Mouse (Mus musculus) gastrocnemius, adult 18-20 months (tissue): ENCODE measurements around the gene Rom1. TPM values are rescaled to one million over a fixed set of nuclear protein-coding genes. Genes with fewer than 3 reads are reported as not detected.
"Not testable (repeated sequence)": the region's sequence is repeated elsewhere in the genome, so short reads cannot be mapped to it uniquely, and the experiment has no call there.

Experiments used
- DNase-seq: peaks from one replicate; pipeline ENCODE4 v3.0.0; 2021; ENCODE audit warnings: low spot score
- microRNA-seq: library from miRNA; unstranded; fragments of <30 nt; microRNA quantifications from one replicate; pipeline ENCODE4 v1.2.0, GENCODE M21; 2021
- total RNA-seq, 2 experiments: library from RNA; stranded (reverse); gene quantifications; 2 replicates each; pipeline ENCODE4 v1.2.3; 2021

Rom1 gene
- total RNA-seq, 2 experiments from 2014 or later, result 7.8 TPM

DNA sequence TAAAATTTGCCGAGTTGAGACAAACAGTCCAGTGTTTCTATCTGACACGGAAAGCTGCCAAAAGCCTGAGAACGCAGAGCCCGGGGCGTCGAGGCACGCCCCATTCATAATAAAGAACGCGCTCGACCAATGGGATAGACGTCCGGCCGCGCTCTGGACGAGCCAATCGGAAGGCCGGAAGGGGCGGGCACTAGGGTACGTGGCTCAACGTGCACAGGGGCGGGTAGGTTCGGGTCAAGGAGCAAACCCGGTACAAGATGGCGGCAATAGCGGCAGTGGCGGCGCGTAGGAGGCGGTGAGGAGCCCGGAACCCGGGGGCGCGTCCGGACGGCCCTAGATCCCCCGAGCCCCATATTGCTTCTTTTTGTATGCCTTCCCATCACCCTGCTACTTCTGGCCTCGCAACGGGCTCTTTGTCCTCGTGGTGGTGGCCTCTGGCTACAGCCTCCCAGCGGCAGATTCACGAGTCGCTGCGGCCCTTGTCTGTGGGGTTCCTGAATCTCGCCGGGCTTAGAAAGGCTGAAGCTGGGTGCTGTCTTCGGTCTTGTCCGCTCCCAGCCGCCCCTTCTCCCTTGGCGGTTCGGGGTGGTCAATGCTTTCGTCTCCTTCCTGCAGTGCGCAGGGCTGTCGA, 31.2 kb downstream of the Rom1 start, which contains the start of gene Ganab:
Gene Ganab (plus strand): TSS at position 207 of the 631 bp plus-strand sequence.
- DNase-seq, result peak; percentile 94

DNA sequence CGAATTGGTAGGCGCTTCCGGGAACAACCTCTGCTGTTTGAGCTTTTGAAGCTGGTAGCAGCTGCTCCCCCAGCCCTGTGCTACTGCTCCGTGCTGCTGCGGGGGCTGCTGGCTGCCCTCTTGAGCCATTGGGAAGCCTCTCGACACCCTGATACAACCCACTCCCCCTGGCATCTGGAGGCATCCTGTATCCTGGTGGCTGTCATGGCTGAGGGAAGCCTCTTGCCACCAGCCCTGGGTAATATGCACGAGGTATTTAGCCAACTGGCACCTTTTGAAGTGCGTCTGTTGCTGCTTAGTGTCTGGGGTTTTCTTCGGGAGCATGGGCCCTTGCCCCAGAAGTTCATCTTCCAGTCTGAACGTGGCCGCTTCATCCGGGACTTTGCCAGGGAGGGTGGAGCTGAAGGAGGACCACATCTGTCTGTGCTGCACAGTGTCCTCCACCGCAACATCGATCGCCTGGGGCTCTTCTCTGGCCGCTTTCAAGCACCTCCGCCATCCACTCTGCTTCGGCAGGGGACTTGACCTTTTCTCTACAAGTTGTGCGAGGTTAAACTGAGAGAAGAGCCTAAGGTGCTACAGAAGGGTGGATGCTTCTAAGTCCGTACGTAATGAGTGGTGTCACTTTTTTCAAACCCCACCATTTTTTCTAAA, 31.8 kb downstream of the Rom1 start:
- peak; percentile 33 for DNase-seq

DNA sequence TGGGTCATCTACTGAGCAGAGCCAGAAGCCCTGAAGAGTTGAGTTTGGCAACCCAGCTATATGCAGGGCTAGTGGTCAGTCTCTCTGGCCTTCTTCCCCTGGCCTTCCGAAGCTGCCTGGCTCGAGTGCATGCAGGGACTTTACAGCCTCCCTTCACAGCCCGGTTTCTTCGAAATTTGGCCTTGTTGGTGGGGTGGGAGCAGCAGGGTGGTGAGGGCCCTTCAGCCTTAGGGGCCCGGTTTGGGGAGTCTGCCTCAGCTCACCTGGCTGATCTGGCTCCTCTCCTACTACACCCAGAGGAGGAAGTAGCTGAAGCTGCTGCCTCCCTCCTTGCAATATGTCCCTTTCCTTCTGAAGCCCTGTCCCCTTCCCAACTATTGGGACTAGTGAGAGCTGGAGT, 32.9 kb downstream of the Rom1 start:
- not testable (repeated sequence) for DNase-seq

DNA sequence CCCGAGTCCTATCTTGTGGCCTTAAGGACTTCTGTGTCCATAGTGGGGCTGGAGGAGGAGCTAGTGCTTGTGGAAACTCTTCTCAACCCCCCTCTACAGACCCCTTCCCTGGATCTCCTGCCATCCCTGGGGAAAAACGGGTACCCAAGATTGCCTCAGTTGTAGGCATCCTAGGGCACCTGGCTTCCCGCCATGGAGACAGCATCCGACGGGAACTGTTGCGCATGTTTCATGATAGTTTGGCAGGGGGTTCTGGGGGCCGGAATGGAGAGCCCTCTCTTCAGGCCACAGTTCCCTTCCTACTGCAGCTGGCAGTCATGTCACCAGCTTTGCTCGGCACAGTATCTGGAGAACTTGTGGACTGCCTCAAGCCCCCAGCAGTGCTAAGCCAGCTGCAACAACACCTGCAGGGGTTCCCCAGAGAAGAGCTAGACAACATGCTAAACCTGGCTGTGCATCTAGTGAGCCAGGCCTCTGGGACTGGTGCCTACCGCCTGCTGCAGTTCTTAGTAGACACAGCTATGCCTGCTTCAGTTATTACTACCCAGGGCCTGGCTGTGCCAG, 33.7 kb downstream of the Rom1 start:
- no peak for DNase-seq

DNA sequence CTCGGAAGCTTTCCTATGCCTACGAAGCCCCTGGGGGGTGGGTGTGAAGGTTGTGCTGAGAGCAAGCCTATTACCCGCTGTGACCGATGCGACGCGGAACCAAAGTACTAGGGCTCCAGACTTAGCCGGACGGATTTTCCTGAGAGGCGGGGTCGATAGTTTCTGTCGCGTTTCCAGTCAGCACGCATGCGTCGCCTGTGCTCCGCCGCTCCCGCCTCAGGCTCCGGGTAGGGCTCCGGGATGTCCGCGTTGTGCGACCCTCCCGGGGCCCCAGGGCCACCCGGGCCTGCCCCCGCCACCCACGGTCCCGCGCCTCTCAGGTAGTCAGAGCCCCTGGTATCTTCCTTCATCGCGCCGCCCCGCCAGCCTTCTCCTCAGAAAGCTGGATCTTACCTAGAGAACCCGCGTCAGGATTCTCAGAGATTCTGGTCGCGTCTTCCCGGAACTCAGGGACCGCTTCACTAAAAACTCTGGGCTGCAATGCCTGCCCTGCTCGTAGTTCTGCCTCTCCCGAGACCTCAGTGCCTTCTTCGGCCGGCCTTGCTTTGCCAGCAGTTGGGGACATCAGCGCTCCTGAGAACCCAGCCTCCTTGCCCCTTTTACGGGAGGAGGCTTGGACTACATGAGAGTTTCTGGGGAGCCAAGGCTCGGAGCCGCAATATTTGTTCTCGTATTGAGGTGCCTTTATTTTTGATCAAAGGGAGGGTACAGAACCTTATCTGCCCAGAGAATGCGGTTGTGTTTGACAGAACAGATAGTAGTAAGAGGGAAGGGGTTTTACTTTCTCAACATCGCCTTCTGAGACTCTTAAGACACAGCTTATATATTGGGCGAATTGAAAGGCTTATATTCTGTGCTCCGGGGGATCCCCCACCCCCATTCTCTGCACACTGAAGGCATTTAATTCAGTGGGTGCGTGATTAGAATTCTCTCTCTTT, 36.1 kb downstream of the Rom1 start, which contains the start of gene Ints5:
Gene Ints5 (plus strand): TSS at position 177 of the 938 bp plus-strand sequence.
- DNase-seq, result peak; percentile 89

DNA sequence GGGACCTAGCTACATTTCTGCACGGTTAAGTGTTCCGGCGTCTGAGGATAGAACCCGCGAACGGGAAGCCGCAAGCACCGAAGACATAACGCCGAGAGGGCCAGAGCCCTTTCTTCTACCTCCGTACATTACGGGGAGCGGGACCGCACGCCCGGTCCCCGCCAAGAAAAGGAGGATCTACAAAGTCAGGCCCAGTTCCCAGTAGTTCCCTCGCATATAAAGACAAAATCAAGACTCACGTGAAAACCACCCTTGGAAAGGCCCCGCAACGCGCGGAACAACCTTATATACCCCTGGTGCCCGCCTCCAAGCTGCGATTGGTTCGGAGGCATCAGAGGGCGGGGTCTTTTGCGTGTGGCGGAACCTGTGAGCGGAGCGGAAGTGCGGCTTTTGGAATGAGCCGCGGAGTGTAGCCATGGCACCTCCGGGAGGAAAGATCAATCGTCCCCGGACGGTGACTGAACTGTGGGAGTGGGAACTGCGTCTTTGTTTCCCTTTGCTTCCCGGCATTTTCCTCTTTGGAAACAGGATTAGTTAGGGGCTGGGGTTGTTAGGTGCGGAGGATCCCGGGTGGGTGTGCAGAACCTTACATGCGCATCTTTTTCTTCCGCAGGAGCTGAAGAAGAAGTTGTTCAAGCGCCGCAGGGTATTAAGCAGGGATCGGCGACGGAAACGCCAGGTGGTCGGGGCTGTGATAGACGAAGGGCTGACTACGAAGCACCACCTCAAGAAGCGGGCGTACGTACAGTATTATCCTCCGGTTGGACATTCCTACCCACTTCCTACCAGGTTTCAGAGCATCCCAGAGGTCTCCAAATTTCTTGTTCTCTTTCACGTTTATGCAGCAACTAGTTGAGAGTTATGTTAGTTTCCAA, 40.4 kb downstream of the Rom1 start, which contains the start of the genes 1810009A15Rik and Gm49416:
Gene 1810009A15Rik (plus strand): TSS at position 343 of the 875 bp plus-strand sequence.
Gene Gm49416 (plus strand): TSS at position 416 of the 875 bp plus-strand sequence.
- peak; percentile 95 for DNase-seq

DNA sequence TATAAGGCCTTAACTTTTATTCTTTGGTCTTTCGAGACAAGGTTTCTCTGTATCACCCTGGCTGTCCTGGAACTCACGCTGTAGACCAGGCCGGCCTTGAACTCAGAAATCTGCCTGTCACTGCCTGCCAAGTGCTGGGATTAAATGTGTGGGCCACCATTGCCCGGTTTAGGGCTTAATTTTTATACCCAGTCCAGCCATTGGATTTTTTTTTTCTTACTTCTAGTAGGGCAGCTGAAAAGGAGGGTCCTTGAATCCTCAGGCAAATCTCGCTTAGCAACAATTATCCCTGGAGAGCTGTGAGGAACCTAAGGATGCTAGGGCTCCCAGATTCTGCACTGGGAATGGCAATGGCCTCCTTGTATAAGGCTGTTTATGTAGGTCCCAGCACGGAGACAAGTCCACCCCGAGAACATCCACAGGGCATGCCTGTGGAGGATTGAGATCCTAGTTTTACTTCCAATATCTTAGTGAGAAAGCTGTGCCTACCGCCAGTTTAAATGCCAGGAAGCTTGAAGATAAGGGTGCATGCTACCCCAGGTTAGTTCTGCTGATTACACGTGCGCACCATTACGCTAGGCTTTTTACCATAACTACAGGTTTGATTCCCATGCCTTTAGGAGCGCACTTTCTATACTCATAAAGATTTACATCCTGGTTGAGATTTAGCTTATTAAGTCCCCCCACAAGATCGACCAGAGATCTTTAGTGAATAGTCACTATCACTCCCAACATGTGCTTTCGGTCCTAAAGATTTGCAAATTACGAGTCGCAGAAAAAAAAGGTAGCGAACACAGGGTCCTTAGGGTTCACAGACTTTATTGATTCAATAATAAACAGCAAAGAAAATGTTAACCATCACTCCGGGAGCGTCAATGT, 41.3 kb downstream of the Rom1 start:
- no peak for DNase-seq

DNA sequence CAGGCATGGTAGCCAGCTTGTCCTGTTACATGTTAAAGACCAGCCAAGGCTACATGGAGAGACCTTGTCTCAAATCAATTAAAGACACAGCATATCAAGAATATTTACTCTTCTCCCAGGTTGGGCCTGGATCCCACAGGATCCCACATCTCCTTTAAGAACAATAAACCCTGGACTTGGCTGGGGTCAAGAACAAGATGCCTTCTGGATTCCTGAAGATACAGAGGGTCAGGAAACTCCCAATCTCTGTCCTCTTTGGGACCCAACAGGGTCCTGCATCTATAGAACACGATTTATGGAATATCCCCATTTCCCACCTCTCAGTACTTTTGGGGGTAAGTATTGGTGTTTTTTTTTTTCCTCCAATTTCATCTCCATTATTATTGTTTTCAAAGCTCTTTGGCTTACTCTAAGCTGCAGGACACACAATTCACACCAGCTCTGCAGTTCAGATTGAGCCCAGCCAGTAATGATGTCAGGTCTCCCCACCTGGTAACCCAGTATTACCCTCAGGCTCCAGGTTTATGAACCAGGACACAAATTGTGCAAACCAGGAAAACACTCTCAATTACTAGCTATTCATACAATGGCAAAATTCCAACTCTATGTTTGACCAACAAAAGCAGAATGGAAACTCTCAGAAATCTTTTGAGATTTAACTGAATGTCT, 42.1 kb downstream of the Rom1 start:
- no peak for DNase-seq

DNA sequence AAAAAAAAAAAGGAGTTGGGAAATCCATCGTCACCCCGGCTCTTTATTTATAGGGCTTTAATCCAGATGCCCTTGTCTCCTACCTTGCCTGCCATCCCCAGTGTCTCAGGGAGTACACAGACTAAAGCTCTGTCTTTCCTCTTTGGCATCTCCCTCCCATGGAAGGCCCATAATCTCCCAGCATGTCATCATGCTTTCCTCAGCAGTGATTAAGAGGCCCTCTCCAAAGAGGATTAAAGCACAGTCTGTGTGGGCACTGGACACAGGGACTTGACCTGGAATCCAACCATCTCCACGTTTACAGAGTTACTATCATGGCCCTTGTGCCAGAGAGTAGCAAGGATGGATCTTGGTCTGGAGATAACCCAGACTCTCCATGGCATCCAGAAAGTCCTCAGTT, 45.5 kb downstream of the Rom1 start, which contains the start of the genes Lbhd1 and Gm49403:
Gene Lbhd1 (plus strand): TSS at position 117 of the 400 bp plus-strand sequence.
Gene Gm49403 (plus strand): TSS at position 315 of the 400 bp plus-strand sequence.
- no peak for DNase-seq

DNA sequence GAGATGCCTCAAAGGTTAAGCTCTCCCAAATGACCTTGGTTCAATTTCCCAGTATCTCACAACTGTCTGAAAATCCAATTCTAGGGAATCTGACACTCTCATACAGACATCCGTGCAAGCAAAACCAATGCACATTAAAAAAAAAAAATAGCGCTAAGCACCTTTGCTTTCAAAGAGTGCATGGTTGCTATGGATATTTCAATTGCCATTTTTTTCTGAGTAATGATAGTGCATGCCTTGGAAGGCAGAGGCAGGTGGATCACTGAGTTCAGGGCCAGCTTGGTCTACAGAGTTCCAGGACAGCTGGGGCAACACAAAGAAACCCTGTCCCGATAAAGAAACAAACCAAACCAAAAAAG, 48.1 kb downstream of the Rom1 start:
- no peak for DNase-seq

DNA sequence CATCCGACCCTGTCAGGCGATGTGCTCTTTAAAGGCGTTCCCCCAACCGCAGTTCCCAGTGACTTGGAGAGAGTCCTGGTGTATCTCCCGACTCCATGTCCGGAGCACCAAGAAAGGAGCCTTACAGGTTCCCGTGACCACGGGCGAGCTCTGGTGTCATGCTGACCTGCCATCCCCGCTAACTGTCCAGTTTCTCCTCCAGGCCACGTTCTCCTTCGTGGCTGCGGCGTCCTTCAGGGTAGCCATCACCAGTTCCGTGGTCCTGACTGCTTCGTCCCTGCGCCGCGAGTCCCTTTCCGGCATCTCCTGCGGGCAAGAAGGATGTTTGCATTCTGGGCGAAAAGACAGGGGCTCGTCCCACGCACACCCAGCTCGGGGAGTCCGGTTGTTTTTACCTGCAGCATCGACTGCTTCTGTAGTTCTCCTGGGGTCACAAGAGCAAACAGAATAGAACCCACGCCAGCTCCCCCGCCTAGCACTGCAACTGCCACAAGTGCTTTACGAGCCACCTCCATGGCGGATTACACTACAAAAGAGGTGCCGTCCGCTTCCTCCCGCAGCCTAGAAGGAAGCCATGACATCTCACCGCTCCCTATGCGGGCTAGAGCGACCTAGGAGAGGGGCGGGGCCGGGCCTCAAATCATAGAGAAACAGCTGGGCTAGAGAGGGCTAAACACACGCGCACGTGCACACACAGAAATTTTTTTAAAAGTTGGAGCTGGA, 48.7 kb downstream of the Rom1 start, which contains the start of gene Uqcc3:
Gene Uqcc3 (minus strand): TSS at position 613 of the 723 bp plus-strand sequence.
- DNase-seq, result peak; percentile 91

Small RNA genes within 50 kb of the gene (microRNA-seq; reads per million reads assigned to microRNA genes)
- not detected for gene Mir5136

Other genes starting within 250 kb of the Rom1 start
- 10 to 100 TPM; 30.2 to 37.3 TPM for gene Slc3a2, start 206.0 kb downstream of the Rom1 start, total RNA-seq
- 10 to 100 TPM; 16.4 to 16.9 TPM for gene Wdr74, start 193.5 kb downstream of the Rom1 start, total RNA-seq
- 1 to 10 TPM in 1 of 2 experiments, not detected in 1; 1.0 TPM for gene 1700092M07Rik, start 188.6 kb downstream of the Rom1 start, total RNA-seq
- 10 to 100 TPM; 16.0 to 16.6 TPM for gene Stx5a, start 187.9 kb downstream of the Rom1 start, total RNA-seq
- 10 to 100 TPM; 27.5 to 31.3 TPM for gene Nxf1, start 172.3 kb downstream of the Rom1 start, total RNA-seq
- 10 to 100 TPM; 91.0 to 99.3 TPM for gene Tmem223, start 158.4 kb downstream of the Rom1 start, total RNA-seq
- gene Tmem179b, start 154.9 kb downstream of the Rom1 start, total RNA-seq, result 1 to 10 TPM; 7.3 to 8.6 TPM
- gene Taf6l, start 142.9 kb downstream of the Rom1 start, total RNA-seq, result 1 to 10 TPM; 5.0 to 5.1 TPM
- gene Polr2g, start 130.8 kb downstream of the Rom1 start, total RNA-seq, result 10 to 100 TPM; 37.7 to 38.3 TPM
- gene Zbtb3, start 126.8 kb downstream of the Rom1 start, total RNA-seq, result 1 to 10 TPM in 1 of 2 experiments, under 1 TPM in 1; 0.76 to 1.1 TPM
- 10 to 100 TPM; 11.1 to 13.6 TPM for gene Ttc9c, start 110.0 kb downstream of the Rom1 start, total RNA-seq
- 10 to 100 TPM; 41.2 to 44.3 TPM for gene Hnrnpul2, start 109.3 kb downstream of the Rom1 start, total RNA-seq
- 1 to 10 TPM; 2.5 to 4.2 TPM for gene AC129217.1, start 99.6 kb downstream of the Rom1 start, total RNA-seq
- gene Bscl2, start 91.9 kb downstream of the Rom1 start, total RNA-seq, result 10 to 100 TPM; 16.4 to 16.6 TPM
- gene Gng3, start 90.2 kb downstream of the Rom1 start, total RNA-seq, result not detected
- gene Lrrn4cl, start 78.6 kb downstream of the Rom1 start, total RNA-seq, result 1 to 10 TPM; 5.6 to 8.8 TPM
- gene Ubxn1, start 57.9 kb downstream of the Rom1 start, total RNA-seq, result 100 to 1,000 TPM; 204 to 206 TPM
- gene Uqcc3, start 48.4 kb downstream of the Rom1 start, total RNA-seq, result 10 to 100 TPM; 57.2 to 63.9 TPM
- 1 to 10 TPM; 2.9 to 5.3 TPM for gene Lbhd1, start 45.6 kb downstream of the Rom1 start, total RNA-seq
- gene Gm49403, start 45.4 kb downstream of the Rom1 start, total RNA-seq, result not detected
- 10 to 100 TPM; 14.5 to 15.4 TPM for gene 1810009A15Rik, start 40.5 kb downstream of the Rom1 start, total RNA-seq
- gene Gm49416, start 40.4 kb downstream of the Rom1 start, total RNA-seq, result 1 to 10 TPM; 1.2 to 2.3 TPM
- gene Ints5, start 36.4 kb downstream of the Rom1 start, total RNA-seq, result 1 to 10 TPM; 9.2 to 9.9 TPM
- gene Ganab, start 31.3 kb downstream of the Rom1 start, total RNA-seq, result 10 to 100 TPM; 19.5 to 20.8 TPM
- 10 to 100 TPM; 32.1 to 37.9 TPM for gene B3gat3, start 9.0 kb downstream of the Rom1 start, total RNA-seq
- 1 to 10 TPM; 3.1 to 4.5 TPM for gene Eml3, start 196 bp upstream of the Rom1 start, total RNA-seq
- gene Mta2, start 12.5 kb upstream of the Rom1 start, total RNA-seq, result 10 to 100 TPM; 21.6 to 24.2 TPM
- gene Tut1, start 24.5 kb upstream of the Rom1 start, total RNA-seq, result 1 to 10 TPM; 7.6 to 8.2 TPM
- 100 to 1,000 TPM; 452 to 469 TPM for gene Eef1g, start 37.7 kb upstream of the Rom1 start, total RNA-seq
- gene Ahnak, start 59.9 kb upstream of the Rom1 start, total RNA-seq, result 100 to 1,000 TPM; 199 to 202 TPM
- not detected for gene Scgb1a1, start 158.6 kb upstream of the Rom1 start, total RNA-seq
- 10 to 100 TPM; 44.3 to 47.3 TPM for gene Asrgl1, start 206.3 kb upstream of the Rom1 start, total RNA-seq